Mouse (Mus musculus) thymus, postnatal 0 days (tissue): ENCODE measurements around the gene Agbl1. TPM values are rescaled to one million over a fixed set of nuclear protein-coding genes. Genes with fewer than 3 reads are reported as not detected.
"Not testable (repeated sequence)": the region's sequence is repeated elsewhere in the genome, so short reads cannot be mapped to it uniquely, and the experiment has no call there.

Experiments
- DNase-seq: peaks from one replicate; pipeline ENCODE4 v3.0.0-alpha.2; 2015; ENCODE audit warnings: low spot score
- polyA plus RNA-seq: library from polyadenylated mRNA; unstranded; fragments of >200 nt; fragmentation: Nextera tagmentation; extraction: Ambion mirVana; gene quantifications from 2 replicates; pipeline ENCODE4 v1.2.1, GENCODE M21; 2015

The Agbl1 gene
- polyA plus RNA-seq, 1 experiment from 2014 or later: not detected

DNA sequence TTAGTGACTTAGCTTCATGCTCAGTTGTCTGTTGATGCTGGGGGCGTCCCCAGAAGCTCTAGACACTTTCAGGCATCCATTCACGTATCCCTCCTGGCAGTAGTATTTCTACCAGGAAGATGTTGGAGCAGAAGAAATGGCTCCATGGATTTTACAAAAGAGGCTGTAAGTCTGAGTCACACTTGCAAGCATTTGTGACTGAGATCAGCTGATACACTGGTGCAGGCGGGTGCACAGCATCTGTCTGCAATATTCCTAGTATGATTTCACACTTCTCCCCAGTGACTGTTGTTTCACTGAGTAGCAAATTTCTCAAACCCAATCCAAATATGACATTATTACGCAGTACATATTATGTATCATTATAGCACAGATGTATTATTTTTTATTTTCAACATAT is 332.8 kb downstream of the Agbl1 start:
- no peak for DNase-seq

DNA sequence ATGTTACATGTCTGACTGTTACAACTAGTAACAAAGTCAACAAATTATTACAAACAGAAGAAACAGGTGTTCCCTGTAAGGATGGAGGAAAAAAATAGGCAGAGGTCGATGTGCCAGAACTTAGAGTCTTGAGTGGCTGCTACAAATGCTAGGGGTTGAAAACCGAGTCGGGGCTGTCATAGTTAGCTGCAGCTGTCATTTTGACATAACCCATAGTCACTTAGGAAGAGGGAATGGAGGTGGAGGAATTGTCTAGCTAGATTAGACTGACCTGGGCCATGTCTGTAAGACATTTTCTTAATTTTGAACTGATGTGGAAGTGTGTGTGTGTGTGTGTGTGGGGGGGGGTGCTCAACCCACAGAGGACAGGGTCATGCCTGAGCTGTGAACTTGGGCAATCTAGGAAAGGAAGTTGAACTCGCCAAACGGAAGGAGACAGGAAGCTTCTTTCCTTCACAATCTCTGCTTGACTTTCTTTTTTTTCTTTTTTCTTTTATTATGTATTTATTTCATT is 364.9 kb downstream of the Agbl1 start:
- DNase-seq: no peak

DNA sequence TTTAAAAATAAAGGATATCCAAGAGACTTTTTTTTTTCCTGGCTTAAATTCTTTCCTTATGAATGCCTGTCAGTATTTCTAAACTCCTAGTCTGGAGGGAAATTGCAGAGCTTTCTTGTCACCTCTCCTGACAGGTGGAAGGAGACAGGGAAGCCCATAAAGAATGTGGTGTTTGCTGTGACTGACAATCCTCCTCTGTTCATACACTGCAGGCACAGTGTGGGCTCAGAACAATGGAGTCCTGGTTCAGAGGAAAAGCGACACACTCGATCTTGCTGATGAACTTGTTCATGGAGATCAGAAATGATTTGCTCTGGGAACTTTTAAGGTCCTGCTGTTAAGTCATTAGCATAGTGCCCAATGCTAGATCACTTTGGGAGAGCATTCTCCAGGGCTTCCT is 368.1 kb downstream of the Agbl1 start:
- no peak for DNase-seq

GRCm38 (mm10) chr7:76600050-76600690 is 370.5 kb downstream of the Agbl1 start:
- DNase-seq: no peak

GRCm38 (mm10) chr7:76629528-76629927 is 399.8 kb downstream of the Agbl1 start:
- DNase-seq: no peak

GRCm38 (mm10) chr7:76650984-76651383 is 421.3 kb downstream of the Agbl1 start:
- DNase-seq: no peak

- no peak for DNase-seq
These were observed 431.4 kb downstream of the Agbl1 start for GRCm38 (mm10) chr7:76661072-76661471.

DNA sequence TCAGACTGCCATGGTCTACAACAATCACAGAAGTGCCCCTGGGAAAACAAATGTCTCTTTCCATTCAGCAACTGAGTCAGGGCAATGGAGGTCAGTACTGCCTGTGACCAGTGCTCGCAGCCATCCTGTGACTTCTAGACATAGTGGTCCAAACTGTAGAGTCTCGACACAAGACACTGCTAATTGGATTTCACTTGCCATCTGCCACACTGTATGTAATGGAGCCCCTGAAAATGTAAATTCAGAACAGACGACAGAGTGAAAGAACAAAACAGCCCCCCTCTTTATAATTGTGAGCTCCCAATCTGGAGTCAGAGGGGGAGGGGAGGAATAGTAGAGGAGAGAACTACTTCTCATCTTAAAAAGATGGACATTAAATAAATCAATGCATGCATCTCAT is 445.2 kb downstream of the Agbl1 start:
- DNase-seq: no peak

DNA sequence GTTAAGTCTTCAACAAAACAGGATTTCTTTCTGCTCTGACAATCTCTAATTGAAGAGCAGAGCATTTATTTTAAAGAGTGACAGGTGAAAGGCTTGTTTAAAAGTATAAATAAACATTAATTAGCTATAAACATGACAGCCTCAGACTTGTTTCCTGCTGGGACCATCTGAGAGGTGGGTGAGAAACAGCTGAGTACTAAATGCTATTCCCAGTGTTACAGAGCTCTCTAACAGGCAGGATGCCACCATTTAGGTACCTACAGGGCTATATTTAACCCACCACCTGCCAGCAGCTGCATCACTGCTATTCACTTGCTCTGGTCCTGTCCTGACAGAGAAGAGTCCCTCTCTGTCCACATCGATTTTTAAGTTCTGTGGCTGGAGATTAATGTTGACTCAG is 471.5 kb downstream of the Agbl1 start:
- no peak for DNase-seq

- not testable (repeated sequence) for DNase-seq
These were observed 502.5 kb downstream of the Agbl1 start for GRCm38 (mm10) chr7:76732220-76732619.

DNA sequence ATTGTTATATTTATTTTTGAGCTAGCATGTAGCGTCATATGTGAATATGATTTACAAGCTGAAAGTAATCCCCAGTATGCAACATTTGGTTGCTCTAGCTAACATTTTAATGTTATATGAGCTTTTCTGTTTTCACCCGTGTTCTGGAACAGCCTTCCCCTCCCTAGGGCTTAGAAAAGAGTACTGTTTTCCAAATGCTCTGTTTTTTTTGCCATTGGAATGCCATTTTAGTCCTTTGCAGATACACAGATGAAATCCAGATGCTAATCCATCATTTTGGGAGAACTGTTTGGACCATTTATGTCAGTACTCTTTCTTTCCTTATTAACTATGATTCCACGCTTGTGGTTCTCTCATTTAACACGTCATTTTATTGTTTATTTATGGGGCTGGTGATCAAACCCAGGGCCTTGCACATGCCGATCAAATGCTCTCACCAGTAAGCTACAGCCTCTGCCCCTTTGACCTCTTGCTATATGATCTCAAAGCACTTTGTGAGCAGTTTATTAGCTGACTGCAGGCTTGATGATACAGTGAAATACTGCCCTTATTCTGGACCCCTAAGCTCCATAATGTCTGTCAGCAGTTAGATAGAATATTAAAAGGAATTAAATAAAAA is 547.7 kb downstream of the Agbl1 start:
- DNase-seq: no peak

DNA sequence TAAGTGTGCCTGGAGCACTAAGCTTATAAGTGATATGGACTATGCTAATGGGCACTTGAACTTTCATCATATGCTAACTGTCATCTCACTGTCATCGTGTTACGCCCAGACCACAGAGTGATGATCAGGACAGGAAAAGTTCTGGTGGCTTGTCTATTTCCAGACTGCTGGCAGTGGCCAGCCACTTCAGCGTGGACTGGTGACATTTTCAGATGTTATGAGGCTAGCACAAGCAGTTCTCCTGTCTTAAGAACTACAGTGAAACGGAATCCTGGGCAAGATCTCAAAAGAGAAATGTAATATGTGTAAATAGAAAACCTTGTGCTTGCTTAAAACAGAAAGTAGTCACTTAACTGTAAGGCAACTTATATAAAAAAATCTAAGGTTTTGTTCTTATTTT is 550.8 kb downstream of the Agbl1 start:
- no peak for DNase-seq

DNA sequence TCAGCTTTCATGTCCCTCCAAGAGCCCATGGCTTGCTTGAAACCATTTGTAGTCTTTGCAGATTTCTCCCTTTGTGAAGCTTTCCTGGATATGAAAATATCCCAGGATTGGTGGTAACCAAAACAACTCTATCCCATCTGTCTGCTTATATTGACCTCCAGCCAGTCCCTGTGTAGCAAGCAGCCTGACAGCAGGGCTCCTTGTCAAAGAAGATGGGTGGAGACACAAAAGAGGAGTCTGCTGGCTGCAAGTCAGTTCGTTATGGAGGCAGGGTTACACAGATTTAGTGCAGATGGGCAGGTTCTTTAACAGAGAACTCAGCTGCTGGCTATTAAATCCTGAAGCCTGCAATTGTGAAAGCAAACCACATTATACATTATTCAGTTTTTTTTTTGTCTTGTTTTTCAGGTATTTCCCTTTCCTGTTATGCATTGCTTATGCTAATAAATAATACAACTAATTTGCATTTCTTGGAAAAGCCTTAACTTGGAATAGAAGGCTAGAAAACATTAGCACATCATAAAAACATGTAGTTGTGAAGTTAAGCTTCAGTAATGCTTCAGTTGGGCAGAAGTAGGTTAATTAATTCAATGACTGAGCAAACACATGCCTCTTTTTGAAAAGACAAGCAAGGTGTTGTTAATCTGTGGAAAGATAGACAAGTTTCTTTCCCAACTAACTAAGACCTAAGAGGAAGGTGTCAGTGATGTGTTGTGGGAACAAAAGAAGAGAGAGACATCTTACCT is 559.0 kb downstream of the Agbl1 start:
- no peak for DNase-seq

GRCm38 (mm10) chr7:76790041-76790440 is 560.4 kb downstream of the Agbl1 start:
- DNase-seq: no peak

DNA sequence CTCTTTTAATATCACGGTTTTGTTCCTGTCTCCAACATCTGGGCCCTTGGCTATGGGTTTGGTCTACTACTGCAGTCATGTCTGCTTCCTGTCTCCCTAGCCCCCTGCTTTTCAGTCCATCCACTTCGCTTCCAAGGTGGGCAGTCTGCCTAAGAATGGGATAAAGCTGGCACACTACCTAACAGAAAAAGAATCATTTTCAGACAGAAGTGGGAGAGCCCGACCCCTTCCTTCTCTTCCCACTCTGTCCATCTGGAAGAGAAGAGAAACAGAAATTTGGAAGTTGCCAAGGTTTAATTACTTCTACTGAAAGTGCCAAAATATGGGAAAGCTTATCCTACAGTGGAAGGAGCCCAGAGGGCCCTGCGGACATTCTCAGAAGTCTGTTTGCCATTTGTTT is 561.6 kb downstream of the Agbl1 start:
- DNase-seq: no peak

GRCm38 (mm10) chr7:76810003-76810402 is 580.3 kb downstream of the Agbl1 start:
- DNase-seq: no peak

GRCm38 (mm10) chr7:76820571-76820970 is 590.9 kb downstream of the Agbl1 start:
- DNase-seq: no peak

DNA sequence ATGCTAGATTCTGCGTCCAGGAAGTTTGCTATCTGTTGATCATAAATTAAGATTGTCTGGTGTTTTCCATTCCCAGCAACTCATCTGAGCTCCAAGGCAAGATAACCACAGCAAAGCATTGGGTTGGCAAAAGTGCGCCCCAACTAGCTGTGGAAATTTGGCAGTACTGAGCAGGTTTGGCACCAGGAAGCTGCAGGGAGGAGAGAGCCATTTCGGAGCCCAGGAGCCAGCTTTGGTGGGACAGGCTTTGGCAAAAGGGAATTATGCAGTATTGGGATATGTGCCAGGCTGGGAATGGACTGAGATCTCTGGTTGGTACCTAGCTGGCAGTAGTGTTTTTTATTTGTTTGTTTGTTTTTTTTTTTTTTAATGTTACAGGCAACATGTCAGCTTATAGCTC is 612.5 kb downstream of the Agbl1 start:
- DNase-seq: no peak

- DNase-seq: no peak
These were observed 659.9 kb downstream of the Agbl1 start for GRCm38 (mm10) chr7:76889416-76890209.

GRCm38 (mm10) chr7:76904096-76904495 is 674.4 kb downstream of the Agbl1 start:
- no peak for DNase-seq

GRCm38 (mm10) chr7:76911672-76912071 is 682.0 kb downstream of the Agbl1 start:
- DNase-seq: no peak

DNA sequence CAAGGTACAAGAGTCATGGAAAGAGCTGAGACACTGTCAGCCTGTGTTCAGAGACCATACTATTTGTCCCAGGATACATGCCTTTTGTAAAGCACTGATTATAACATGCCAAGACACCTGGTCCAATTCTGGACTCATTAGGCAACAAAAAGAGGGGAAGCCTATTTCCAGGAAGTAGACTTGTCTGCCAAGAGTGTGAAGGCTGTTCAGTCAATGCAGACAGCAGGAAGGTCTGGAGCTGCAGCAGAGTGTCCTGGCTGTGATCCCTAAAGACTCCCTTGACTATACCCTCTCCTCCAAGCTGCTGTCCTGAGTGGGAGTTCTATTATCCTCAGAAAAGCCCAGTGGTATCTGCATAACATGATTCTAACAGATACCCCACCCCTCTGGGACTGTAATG is 689.2 kb downstream of the Agbl1 start:
- no peak for DNase-seq
